Mouse (Mus musculus) lung, postnatal 0 days (tissue): ENCODE data around the gene Gm17662.

ENCODE experiments used
- CTCF ChIP-seq: IDR thresholded peaks from 2 replicates; pipeline ENCODE4 v1.5.1; 2016; ENCODE audit warnings: antibody characterized with exemption, mild to moderate bottlenecking
- EP300 ChIP-seq: IDR thresholded peaks from 2 replicates; pipeline ENCODE4 v1.6.1; 2016; ENCODE audit warnings: antibody characterized with exemption, mild to moderate bottlenecking, control low read depth

DNA sequence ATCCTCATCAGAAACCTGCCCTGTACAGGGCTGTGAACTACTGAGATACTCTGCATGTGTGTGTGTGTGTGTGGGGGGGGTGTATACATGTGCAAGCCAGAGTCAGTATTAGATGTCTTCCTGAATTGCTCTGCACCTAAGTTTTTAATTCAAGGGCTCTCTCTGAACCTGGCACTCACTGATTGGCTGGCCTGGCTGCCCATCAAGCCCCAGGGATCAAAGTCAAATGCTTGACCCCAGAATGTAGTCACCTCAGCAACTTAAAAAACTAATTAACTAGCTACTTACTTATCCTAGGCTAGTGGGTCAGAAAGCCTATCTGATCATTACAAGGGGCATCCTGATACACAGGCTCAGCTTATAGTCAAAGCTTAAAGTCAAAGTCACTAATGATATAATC, 12.5 kb downstream of the Gm17662 start:
- TF ChIP-seq CTCF (no peak), EP300 (no peak)
